ENCODE assay signal across 20 mouse cellular contexts in genomic region chr7:81209979-81210685, GRCm38 (mm10).
"Had no signal": no experiment of that assay in that cellular context is flagged by ENCODE, and none has a peak within 500 bp of the region (broad histone marks: within the 10 kb centered on the region; RNA-seq: fewer than 3 reads in every experiment).

No protein-coding gene starts in this region.

- H3K4me3 ChIP-seq: limb, embryonic 10.5 days; limb, embryonic 13.5 days; liver, embryonic 12.5 days; liver, embryonic 15.5 days; lung, embryonic 15.5 days; megakaryocyte, embryonic 14.5 days; midbrain, embryonic 10.5 days; midbrain, embryonic 13.5 days; myocyte; neural tube, embryonic 13.5 days had no signal

- DNase-seq: kidney, postnatal 14 days; kidney, postnatal 4 days; layer of hippocampus, adult 9-11 months; liver; lung, adult 18-20 months; lung, postnatal 10 days; lung, postnatal 36 days; thymus, adult 18-20 months; thymus, postnatal 36 days had no signal

- H3K9ac ChIP-seq: limb, embryonic 13.5 days; liver, embryonic 12.5 days; liver, embryonic 15.5 days; lung, embryonic 15.5 days; midbrain, embryonic 13.5 days; neural tube, embryonic 13.5 days had no signal

- H3K9me3 ChIP-seq: limb, embryonic 10.5 days; limb, embryonic 13.5 days; liver, embryonic 12.5 days; liver, embryonic 15.5 days; lung, embryonic 15.5 days; megakaryocyte, embryonic 14.5 days; midbrain, embryonic 10.5 days; midbrain, embryonic 13.5 days; neural tube, embryonic 13.5 days had no signal

- H3K4me2 ChIP-seq: limb, embryonic 13.5 days; liver, embryonic 12.5 days; liver, embryonic 15.5 days; lung, embryonic 15.5 days; midbrain, embryonic 13.5 days; neural tube, embryonic 13.5 days had no signal

- H3K36me3 ChIP-seq: limb, embryonic 10.5 days; limb, embryonic 13.5 days; liver, embryonic 12.5 days; liver, embryonic 15.5 days; lung, embryonic 15.5 days; midbrain, embryonic 10.5 days; midbrain, embryonic 13.5 days; neural tube, embryonic 13.5 days had no signal

- ATAC-seq: liver, embryonic 12.5 days; midbrain, embryonic 13.5 days; midbrain, embryonic 16.5 days had no signal

- H3K27ac ChIP-seq: limb, embryonic 10.5 days; limb, embryonic 13.5 days; liver, embryonic 12.5 days; liver, embryonic 15.5 days; midbrain, embryonic 10.5 days; midbrain, embryonic 13.5 days; neural tube, embryonic 13.5 days had no signal
